Mouse (Mus musculus) testis, adult 2 months (tissue): ENCODE results near the gene Fkbp15.

ENCODE experiments used
- CTCF ChIP-seq: fragments of 200-500 bp; IDR thresholded peaks from 2 replicates; pipeline ENCODE4 v1.5.1; 2012; ENCODE audit warnings: low read depth, mild to moderate bottlenecking, inconsistent platforms, low read length, moderate library complexity; ENCODE audit not compliant: control insufficient read depth, insufficient read depth, insufficient replicate concordance
- POLR2A ChIP-seq: fragments of 200-500 bp; IDR thresholded peaks from 2 replicates; pipeline ENCODE4 v1.6.1; 2012; ENCODE audit warnings: low read depth, mild to moderate bottlenecking, inconsistent platforms, low read length, moderate library complexity; ENCODE audit not compliant: control insufficient read depth

- TF ChIP-seq CTCF (no peak), POLR2A (no peak)
These were observed 108.6 kb downstream of the Fkbp15 start for GRCm38 (mm10) chr4:62251776-62252175.
